In genomic region chr5:34652961-34653360, GRCm38 (mm10) we compare ENCODE assay signal across 20 mouse cellular contexts.
"Had no signal": no experiment of that assay in that cellular context is flagged by ENCODE, and none has a peak within 500 bp of the region (broad histone marks: within the 10 kb centered on the region; RNA-seq: fewer than 3 reads in every experiment).

No protein-coding gene starts in this region.

- H3K27me3 ChIP-seq: lung, embryonic 15.5 days; midbrain, embryonic 12.5 days; midbrain, embryonic 15.5 days; neural tube, embryonic 12.5 days; neural tube, embryonic 15.5 days had no signal

- H3K4me1 ChIP-seq: lung, embryonic 15.5 days; midbrain, embryonic 12.5 days; midbrain, embryonic 15.5 days; neural tube, embryonic 12.5 days; neural tube, embryonic 15.5 days had no signal

- DNase-seq: kidney, adult 9 months; kidney, postnatal 25 days; layer of hippocampus, adult 9-11 months; lung, adult 18-20 months; lung, postnatal 10 days; lung, postnatal 36 days; right cerebral cortex, adult 18-20 months; right cerebral cortex, postnatal 14 days; right cerebral cortex, postnatal 4 days; thymus, adult 2 months; thymus, postnatal 14 days; thymus, postnatal 4 days had no signal

- H3K9me3 ChIP-seq: lung, embryonic 15.5 days; midbrain, embryonic 12.5 days; midbrain, embryonic 15.5 days; neural tube, embryonic 12.5 days; neural tube, embryonic 15.5 days had no signal

- ATAC-seq: midbrain, embryonic 15.5 days had no signal

- H3K27ac ChIP-seq: layer of hippocampus, adult 2 months; liver, embryonic 14.5 days; lung, embryonic 15.5 days; midbrain, embryonic 12.5 days; midbrain, embryonic 15.5 days; neural tube, embryonic 12.5 days; neural tube, embryonic 15.5 days; stomach, postnatal 0 days had no signal

- H3K9ac ChIP-seq: liver, embryonic 14.5 days; lung, embryonic 15.5 days; midbrain, embryonic 12.5 days; midbrain, embryonic 15.5 days; neural tube, embryonic 12.5 days; neural tube, embryonic 15.5 days had no signal

- H3K4me3 ChIP-seq: layer of hippocampus, adult 2 months; lung, embryonic 15.5 days; midbrain, embryonic 12.5 days; midbrain, embryonic 15.5 days; neural tube, embryonic 12.5 days; neural tube, embryonic 15.5 days had no signal
